In genomic region chr2:93353725-93354124, GRCm38 (mm10) we compare ENCODE assay signal across 9 mouse cellular contexts. TPM values are rescaled to one million over a fixed set of nuclear protein-coding genes. Genes with fewer than 3 reads are reported as not detected.
DNase-seq lines count a peak whose midpoint lies in the region; ATAC-seq and TF ChIP-seq lines count a peak whose summit lies in the region.
"Had no signal": no experiment of that assay in that cellular context is flagged by ENCODE, and none has a peak within 500 bp of the region (broad histone marks: within the 10 kb centered on the region; RNA-seq: fewer than 3 reads in every experiment).

No protein-coding gene starts in this region.

- no peak overlapping the region for H3K4me2 ChIP-seq in intestine, embryonic 14.5 days (ENCODE audit: low read length)
- H3K4me2 ChIP-seq in intestine, postnatal 0 days (replicated peaks; ENCODE audit: low read depth) = no peak overlapping the region
- H3K4me2 ChIP-seq in heart, embryonic 13.5 days = peak overlapping the region; percentile 36
- no peak overlapping the region for H3K4me2 ChIP-seq in lung, postnatal 0 days (replicated peaks; ENCODE audit: low read depth, low read length)

- no peak for TF ChIP-seq CTCF in intestine, postnatal 0 days (IDR thresholded peaks at IDR 0.05; ENCODE audit: low read depth)
- no peak for TF ChIP-seq CTCF in bone marrow, adult 2 months (IDR thresholded peaks at IDR 0.05; ENCODE audit: control insufficient read depth, insufficient read depth, low read length)
- no peak for TF ChIP-seq CTCF in lung, postnatal 0 days (IDR thresholded peaks at IDR 0.05)

- no peaks in the 10 kb centered on the region for H3K36me3 ChIP-seq in intestine, embryonic 14.5 days (ENCODE audit: control insufficient read depth, insufficient read depth, low read length)
- no peaks in the 10 kb centered on the region for H3K36me3 ChIP-seq in intestine, postnatal 0 days (ENCODE audit: control insufficient read depth, insufficient read depth)
- no peaks in the 10 kb centered on the region for H3K36me3 ChIP-seq in heart, embryonic 13.5 days
- no peaks in the 10 kb centered on the region for H3K36me3 ChIP-seq in lung, postnatal 0 days (ENCODE audit: insufficient read depth, low read length)

- WGBS in intestine, embryonic 14.5 days = 54% methylated on average over 4 of the region's 4 CpGs
- 38% methylated on average over 4 of the region's 4 CpGs for WGBS in intestine, postnatal 0 days
- 33% methylated on average over 4 of the region's 4 CpGs for WGBS in bone marrow, adult 2 months
- 7% methylated on average over 4 of the region's 4 CpGs for WGBS in heart, embryonic 13.5 days
- WGBS in lung, postnatal 0 days = 35% methylated on average over 4 of the region's 4 CpGs

- ATAC-seq in intestine, embryonic 14.5 days (replicated peaks; ENCODE audit: low FRiP score, low TSS enrichment, low read depth) = no peak
- no peak for ATAC-seq in intestine, postnatal 0 days
- ATAC-seq in heart, embryonic 13.5 days (ENCODE audit: extremely low read depth, insufficient number of reproducible peaks, low FRiP score, low TSS enrichment) = peak; percentile 84
- peak; percentile 76 for ATAC-seq in lung, postnatal 0 days
- no peak for ATAC-seq in CD4-positive, CD25-positive, alpha-beta regulatory T cell, adult 4 months
- ATAC-seq in frontal cortex, adult (ENCODE audit: low TSS enrichment) = no peak

- no peak for DNase-seq in intestine, embryonic 14.5 days (ENCODE audit: low spot score)
- peak; percentile 42 for DNase-seq in lung, postnatal 0 days (ENCODE audit: low spot score)
- no peak for DNase-seq in thymus, postnatal 14 days
- DNase-seq: layer of hippocampus, postnatal 36 days had no signal

- no peaks in the 10 kb centered on the region for H3K27me3 ChIP-seq in intestine, embryonic 14.5 days (replicated peaks; ENCODE audit: control insufficient read depth, insufficient read depth, low read length)
- no peaks in the 10 kb centered on the region for H3K27me3 ChIP-seq in intestine, postnatal 0 days (replicated peaks; ENCODE audit: control insufficient read depth, insufficient read depth, low read length)
- no peaks in the 10 kb centered on the region; the same call in 1 of the 2 replicates for H3K27me3 ChIP-seq in heart, embryonic 13.5 days (replicated peaks)
- no peaks in the 10 kb centered on the region for H3K27me3 ChIP-seq in lung, postnatal 0 days (replicated peaks; ENCODE audit: insufficient read depth, low read length)

- no peak overlapping the region for H3K9ac ChIP-seq in intestine, embryonic 14.5 days (ENCODE audit: low read length)
- H3K9ac ChIP-seq in intestine, postnatal 0 days (ENCODE audit: low read depth, low read length) = no peak overlapping the region
- peak overlapping the region; percentile 28; the same call in 1 of the 2 replicates for H3K9ac ChIP-seq in heart, embryonic 13.5 days
- H3K9ac ChIP-seq in lung, postnatal 0 days (replicated peaks; ENCODE audit: low read depth) = no peak overlapping the region

- TF ChIP-seq EP300 in lung, postnatal 0 days (IDR thresholded peaks at IDR 0.05) = peak; percentile 69

- H3K9me3 ChIP-seq in intestine, embryonic 14.5 days (ENCODE audit: control insufficient read depth, low read length) = no peaks in the 10 kb centered on the region
- H3K9me3 ChIP-seq in intestine, postnatal 0 days (ENCODE audit: control insufficient read depth) = no peaks in the 10 kb centered on the region
- H3K9me3 ChIP-seq in heart, embryonic 13.5 days = no peaks in the 10 kb centered on the region
- H3K9me3 ChIP-seq in lung, postnatal 0 days (ENCODE audit: low read length) = no peaks in the 10 kb centered on the region

- TF ChIP-seq POLR2A in bone marrow, adult 2 months (IDR thresholded peaks at IDR 0.05; ENCODE audit: borderline replicate concordance, control insufficient read depth, low read depth, low read length) = no peak

- H3K27ac ChIP-seq in intestine, embryonic 14.5 days (ENCODE audit: low read depth) = 0 out of 2 replicates have a peak overlapping the region, but pooled peaks have one; percentile 1
- no peak overlapping the region for H3K27ac ChIP-seq in intestine, postnatal 0 days (ENCODE audit: low read depth, low read length)
- peak overlapping the region; percentile 26; the same call in 1 of the 2 replicates for H3K27ac ChIP-seq in bone marrow, adult 2 months (ENCODE audit: control insufficient read depth, insufficient read depth, low read depth, low read length, poor library complexity)
- H3K27ac ChIP-seq in heart, embryonic 13.5 days (replicated peaks) = peak overlapping the region; percentile 85
- H3K27ac ChIP-seq in lung, postnatal 0 days (ENCODE audit: low read length) = 0 out of 2 replicates have a peak overlapping the region, but pooled peaks have one; percentile 43

- H3K4me1 ChIP-seq in intestine, embryonic 14.5 days (replicated peaks; ENCODE audit: control insufficient read depth, insufficient read depth, low read length) = no peaks in the 10 kb centered on the region; the same call in 1 of the 2 replicates
- H3K4me1 ChIP-seq in intestine, postnatal 0 days (replicated peaks; ENCODE audit: control insufficient read depth, insufficient read depth, low read length) = no peaks in the 10 kb centered on the region
- peaks cover 2% of the 10 kb centered on the region; the same call in 1 of the 2 replicates for H3K4me1 ChIP-seq in bone marrow, adult 2 months (ENCODE audit: control insufficient read depth, insufficient read depth, low read length)
- peaks cover 55% of the 10 kb centered on the region for H3K4me1 ChIP-seq in heart, embryonic 13.5 days
- H3K4me1 ChIP-seq in lung, postnatal 0 days (ENCODE audit: insufficient read depth, low read depth, low read length) = no peaks in the 10 kb centered on the region

- H3K4me3 ChIP-seq in intestine, embryonic 14.5 days (ENCODE audit: low read depth, low read length) = no peak overlapping the region
- no peak overlapping the region for H3K4me3 ChIP-seq in intestine, postnatal 0 days (ENCODE audit: low read depth, low read length)
- H3K4me3 ChIP-seq in bone marrow, adult 2 months (replicated peaks; ENCODE audit: control insufficient read depth, low read depth, low read length) = peak overlapping the region; percentile 0
- H3K4me3 ChIP-seq in heart, embryonic 13.5 days = no peak overlapping the region
- no peak overlapping the region for H3K4me3 ChIP-seq in lung, postnatal 0 days (ENCODE audit: low read depth, low read length)

RNA-seq across cellular contexts. Expression of gene Tspan18, which starts 19.4 kb away (rescaled TPM):
- polyA plus RNA-seq in intestine, embryonic 14.5 days (2014; fragmentation: Nextera tagmentation; extraction: Ambion mirVana) = 36.1 and 41.0 TPM in 2 replicates
- polyA plus RNA-seq in intestine, postnatal 0 days (2015; fragmentation: Nextera tagmentation; extraction: Ambion mirVana) = 12.2 and 18.0 TPM in 2 replicates
- 0.52 and 0.84 TPM in 2 replicates for polyA plus RNA-seq in bone marrow, adult 2 months (2011; ENCODE audit: insufficient read depth, insufficient read length, low replicate concordance, missing spikeins)
- polyA plus RNA-seq in heart, embryonic 13.5 days (2015; fragmentation: Nextera tagmentation; extraction: Ambion mirVana) = 41.7 and 43.2 TPM in 2 replicates
- 36.4 and 39.9 TPM in 2 replicates for polyA plus RNA-seq in lung, postnatal 0 days (2015; fragmentation: Nextera tagmentation; extraction: Ambion mirVana)
- polyA plus RNA-seq in CD4-positive, CD25-positive, alpha-beta regulatory T cell, adult 4 months (2017; shearing (Covaris generic)) = under 1 TPM in 1 of 2 experiments, not detected in 1; 0.08 TPM

Comparison
In these comparisons a context has a peak if more than half of its experiments do, and no peak if none do; other contexts are left out.
1. ATAC-seq: peak in heart, embryonic 13.5 days (single experiment) and lung, postnatal 0 days (single experiment); none in intestine, embryonic 14.5 days (single experiment), intestine, postnatal 0 days (single experiment), CD4-positive, CD25-positive, alpha-beta regulatory T cell, adult 4 months (single experiment) and frontal cortex, adult (single experiment).